Mouse (Mus musculus): ENCODE measurements around the gene March4.

DNA sequence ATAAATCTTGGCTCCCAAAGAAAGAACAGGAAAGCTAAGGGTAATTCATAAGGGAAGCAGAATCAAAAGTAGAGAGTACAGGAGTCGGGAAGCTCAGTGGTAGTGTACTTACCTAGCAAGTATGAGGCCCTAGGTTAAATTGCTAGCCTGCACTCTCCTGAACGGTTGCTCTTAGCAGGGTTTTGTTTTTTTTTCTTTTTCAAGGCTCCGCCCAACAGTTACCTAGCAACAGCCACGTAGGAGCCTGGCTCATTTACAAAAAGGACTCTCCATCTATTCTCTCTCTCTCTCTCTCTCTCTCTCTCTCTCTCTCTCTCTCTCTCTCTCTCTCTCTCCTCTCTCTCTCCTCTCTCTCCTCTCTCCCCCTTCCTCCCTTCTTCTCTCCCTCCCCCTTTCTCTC lies 42.1 kb upstream of the March4 start:
- no peak for TF ChIP-seq CTCF (IDR thresholded peaks at IDR 0.05; ENCODE audit: insufficient read depth, low read length)
- TF ChIP-seq POLR2A (IDR thresholded peaks at IDR 0.05; ENCODE audit: borderline replicate concordance, extremely low read depth, low read depth, low read length), result no peak
